Mouse (Mus musculus) monocyte, adult 2 months (primary cell): Measurements from ENCODE around the gene Slc17a2.

Experiments used
- DNase-seq, 2 experiments: peaks; one replicate each; pipeline ENCODE4 v3.0.0; 2022; ENCODE audit warnings: low spot score in 2 of 2, low read depth in 1 of 2

The Slc17a2 gene

GRCm38 (mm10) chr13:23779025-23779424 lies 27.8 kb upstream of the Slc17a2 start:
- DNase-seq: no peak

- DNase-seq: no peak
These were observed 14.3 kb upstream of the Slc17a2 start for GRCm38 (mm10) chr13:23792520-23792919.

DNA sequence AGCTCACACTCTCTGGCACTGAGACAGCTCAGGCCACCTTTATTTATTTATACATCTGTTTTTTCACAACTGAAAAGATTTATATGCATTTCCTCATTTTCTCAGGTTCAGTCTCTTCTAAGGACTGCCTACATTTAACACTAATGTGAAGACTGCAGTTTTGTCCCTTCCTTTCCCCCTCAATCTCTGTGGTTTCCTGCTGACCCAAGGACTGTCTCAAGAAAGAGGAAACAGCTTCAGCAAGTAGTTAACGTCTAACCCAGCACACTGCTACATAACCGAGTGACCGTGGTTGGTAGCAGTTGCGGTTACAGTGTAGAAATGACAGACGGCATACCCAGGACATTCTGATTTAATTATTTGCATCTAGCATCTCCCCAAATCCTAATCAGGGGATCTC lies 7.4 kb upstream of the Slc17a2 start:
- peak; percentile 10 to 36 for DNase-seq

- no peak for DNase-seq
These were observed 2.3 kb upstream of the Slc17a2 start for GRCm38 (mm10) chr13:23804532-23804931.

GRCm38 (mm10) chr13:23816148-23816547 lies 9.4 kb downstream of the Slc17a2 start:
- DNase-seq: no peak

DNA sequence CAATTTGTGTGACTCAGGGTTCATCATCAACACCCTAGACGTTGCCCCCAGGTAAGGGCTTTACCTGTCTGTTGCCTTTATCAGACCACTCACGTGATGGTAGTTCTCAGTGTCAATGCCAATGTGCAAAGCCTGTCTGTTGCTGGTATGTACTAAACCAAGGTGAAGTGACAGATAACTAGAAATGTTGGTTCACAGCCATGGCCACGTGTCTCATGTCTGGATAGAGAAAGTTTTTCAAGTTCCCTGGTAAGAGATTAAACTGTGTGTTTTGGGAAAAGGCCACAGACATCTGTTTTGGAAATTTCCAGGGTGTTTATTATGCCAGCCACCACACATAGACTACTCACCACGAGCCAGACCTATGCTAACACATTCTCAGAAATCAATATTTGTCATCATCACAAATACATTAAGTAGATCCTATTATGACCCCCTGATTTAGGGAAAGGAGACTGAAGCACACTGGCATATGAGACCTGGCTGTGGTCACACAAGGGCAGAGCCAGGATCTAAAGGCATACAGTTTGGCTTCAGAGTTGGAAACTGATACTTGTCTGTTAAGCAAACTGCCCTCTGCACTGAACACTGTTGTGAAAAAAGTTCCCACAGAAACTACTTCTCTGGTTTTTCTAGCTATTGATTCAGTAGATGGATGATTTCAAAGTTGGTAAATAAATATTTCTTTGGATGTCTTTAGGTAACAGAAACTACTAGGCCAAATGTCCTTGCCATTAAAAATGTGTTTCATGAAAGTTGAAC lies 13.6 kb downstream of the Slc17a2 start:
- no peak for DNase-seq

DNA sequence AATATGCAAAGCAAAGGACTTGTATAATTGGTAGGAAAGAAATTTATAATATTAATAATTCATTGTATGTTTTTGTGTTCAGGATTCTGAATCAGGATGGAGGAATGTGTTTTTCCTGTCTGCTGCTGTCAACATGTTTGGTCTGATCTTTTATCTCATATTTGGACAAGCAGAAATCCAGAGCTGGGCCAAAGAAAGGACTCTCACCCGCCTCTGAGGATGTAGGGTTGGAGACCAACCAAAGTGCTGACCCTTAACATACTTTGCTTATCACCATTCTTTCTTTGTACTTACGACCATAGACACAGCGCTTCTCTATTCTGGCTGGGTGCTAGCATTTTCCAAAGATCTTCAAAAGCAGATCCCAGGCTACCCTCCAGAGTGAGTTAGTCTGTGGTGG lies 15.4 kb downstream of the Slc17a2 start:
- no peak for DNase-seq

DNA sequence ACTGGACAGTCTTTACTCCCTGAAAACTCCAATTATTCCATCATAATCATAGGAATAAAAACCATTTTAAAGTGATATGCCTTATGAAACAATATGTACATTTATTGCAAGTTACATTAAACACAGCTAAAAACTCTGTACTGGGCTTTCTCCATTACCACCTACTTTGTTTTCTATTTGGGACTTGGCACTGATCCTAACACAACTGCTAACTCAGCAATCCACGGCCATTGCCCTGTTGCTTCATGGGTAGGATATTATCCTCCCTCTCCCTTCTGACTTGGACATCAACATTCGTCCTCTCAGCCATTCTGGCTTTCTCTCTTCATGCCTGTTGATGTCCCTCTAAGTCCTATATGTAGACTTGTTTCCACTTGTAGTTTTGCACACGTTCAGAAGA lies 19.8 kb downstream of the Slc17a2 start:
- DNase-seq: no peak

- no peak for DNase-seq
These were observed 26.3 kb downstream of the Slc17a2 start for GRCm38 (mm10) chr13:23833053-23833452.

- DNase-seq: no peak
These were observed 28.0 kb downstream of the Slc17a2 start for GRCm38 (mm10) chr13:23834836-23835235.

GRCm38 (mm10) chr13:23836630-23837029 lies 29.8 kb downstream of the Slc17a2 start:
- DNase-seq: no peak

DNA sequence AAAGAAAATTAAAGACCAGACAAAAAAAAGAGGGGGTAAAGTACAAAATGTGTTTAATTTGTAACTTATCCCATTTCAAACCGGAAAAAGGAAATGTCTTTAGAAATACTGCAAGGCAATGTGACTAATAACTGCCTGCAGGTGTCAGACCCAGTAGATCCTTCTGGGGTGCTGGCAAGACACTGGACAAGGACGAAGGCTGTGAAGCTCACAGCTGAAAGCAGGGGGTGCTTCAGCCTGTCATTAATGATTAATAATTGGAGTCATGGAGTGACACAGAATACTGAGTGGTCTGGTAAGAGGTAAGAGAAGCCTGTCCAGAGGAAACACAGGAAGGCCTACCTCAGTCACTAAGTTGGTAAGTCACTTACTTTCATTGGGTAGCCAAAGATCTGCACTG lies 32.5 kb downstream of the Slc17a2 start, which contains the start of gene Slc17a3:
Slc17a3 (plus strand) TSS at position 127 of the 400 bp plus-strand sequence.
- DNase-seq: no peak

GRCm38 (mm10) chr13:23845851-23846250 lies 39.1 kb downstream of the Slc17a2 start:
- DNase-seq: no peak

DNA sequence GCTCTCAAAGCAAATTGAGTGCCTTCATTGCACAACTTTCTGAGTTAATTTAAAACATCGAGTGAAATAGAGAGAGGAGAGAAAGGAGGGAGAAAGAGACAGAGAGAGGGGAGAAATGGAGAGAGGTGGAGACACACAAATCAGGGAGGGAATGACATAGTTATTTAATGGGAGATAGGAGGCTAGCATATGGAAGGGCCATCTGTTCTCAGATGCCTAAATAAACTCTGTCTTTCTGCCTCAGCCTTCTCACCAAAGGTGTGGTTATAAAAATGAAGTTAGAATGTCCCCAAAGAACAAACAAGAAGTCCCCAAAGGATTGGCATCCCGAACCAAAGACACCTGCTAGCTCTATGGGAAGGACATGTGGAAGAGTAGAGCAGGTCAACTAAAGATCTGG lies 42.5 kb downstream of the Slc17a2 start:
- no peak for DNase-seq

- no peak for DNase-seq
These were observed 49.6 kb downstream of the Slc17a2 start for GRCm38 (mm10) chr13:23856401-23856800.

- DNase-seq: no peak
These were observed 55.0 kb downstream of the Slc17a2 start for GRCm38 (mm10) chr13:23861815-23862214.

- no peak for DNase-seq
These were observed 57.9 kb downstream of the Slc17a2 start for GRCm38 (mm10) chr13:23864711-23865110.

DNA sequence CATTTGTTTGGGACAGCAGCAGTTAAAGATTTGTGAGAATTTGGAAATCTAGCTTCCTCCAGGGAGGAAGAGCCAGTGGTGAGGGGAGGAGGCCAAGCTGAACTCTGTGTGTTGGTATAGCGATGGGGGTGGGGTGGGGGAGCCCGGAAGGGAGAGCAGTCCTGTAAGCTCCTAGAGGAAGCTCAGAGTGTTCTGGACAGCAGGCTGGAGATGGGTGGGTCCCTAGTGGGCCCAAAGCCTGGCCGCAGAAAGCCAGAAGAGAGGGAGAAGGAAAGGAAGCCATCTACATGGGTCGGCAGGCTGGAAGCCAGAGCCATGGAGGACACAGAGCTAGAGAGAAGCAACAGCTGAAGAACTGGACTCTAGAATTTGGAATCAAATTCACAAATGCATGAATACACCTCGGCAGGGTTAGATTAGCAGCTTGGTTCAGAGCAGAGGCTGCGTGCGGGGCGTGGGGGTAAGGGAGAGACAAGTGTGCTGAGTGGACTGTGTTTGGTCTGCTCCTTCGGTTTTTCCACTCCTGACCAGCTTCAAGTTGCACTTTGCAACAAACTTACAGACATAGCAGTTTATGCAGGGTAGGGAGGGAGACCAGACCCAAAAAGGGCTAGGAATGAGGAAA lies 59.4 kb downstream of the Slc17a2 start:
- no peak for DNase-seq

DNA sequence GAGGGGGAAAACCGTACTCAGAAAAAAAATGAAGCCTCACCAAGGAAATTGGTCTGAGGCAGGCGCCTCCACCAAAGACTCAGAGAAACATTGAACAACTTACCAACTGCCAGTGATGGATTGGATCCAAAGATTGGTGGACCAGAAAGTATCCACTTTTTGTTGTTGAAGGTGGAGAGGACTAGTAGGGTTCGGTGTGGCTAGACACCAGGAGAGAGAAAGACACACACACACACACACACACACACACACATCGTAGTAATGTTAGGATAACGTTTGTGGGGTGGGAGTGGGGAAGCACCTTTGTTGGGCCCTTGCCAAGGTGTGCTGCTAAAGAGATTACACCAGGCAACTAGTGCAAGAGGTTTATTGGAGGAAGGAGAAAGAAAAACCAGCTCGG lies 60.2 kb downstream of the Slc17a2 start:
- no peak for DNase-seq

- no peak for DNase-seq
These were observed 60.6 kb downstream of the Slc17a2 start, which contains the start of gene Slc17a1 for GRCm38 (mm10) chr13:23867405-23867804. Gene Slc17a1 (plus strand): TSS chr13:23867750.

- DNase-seq: no peak
These were observed 62.2 kb downstream of the Slc17a2 start for GRCm38 (mm10) chr13:23868790-23869533.

DNA sequence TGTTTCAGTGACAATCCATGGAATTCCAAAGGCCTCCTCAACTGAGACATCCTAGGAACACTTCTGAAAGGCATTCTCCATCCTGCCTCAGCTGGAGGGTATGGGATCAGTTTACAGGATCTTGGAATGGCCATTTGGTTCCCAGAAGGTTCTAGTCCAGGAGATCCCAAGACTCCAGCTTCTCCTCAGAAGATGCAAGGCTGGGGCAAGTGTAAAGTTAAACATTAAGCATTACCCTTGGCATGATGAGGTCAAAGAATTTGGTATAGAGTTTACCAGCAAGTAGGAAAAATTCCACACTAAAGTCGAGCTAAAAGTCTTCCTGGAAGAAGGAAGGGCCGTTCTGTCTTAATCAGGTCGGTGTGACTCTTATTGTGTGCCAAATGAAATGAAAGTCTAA lies 63.2 kb downstream of the Slc17a2 start:
- DNase-seq: no peak
